Comparison of ENCODE assay signal across 40 mouse cellular contexts in the genomic region with DNA sequence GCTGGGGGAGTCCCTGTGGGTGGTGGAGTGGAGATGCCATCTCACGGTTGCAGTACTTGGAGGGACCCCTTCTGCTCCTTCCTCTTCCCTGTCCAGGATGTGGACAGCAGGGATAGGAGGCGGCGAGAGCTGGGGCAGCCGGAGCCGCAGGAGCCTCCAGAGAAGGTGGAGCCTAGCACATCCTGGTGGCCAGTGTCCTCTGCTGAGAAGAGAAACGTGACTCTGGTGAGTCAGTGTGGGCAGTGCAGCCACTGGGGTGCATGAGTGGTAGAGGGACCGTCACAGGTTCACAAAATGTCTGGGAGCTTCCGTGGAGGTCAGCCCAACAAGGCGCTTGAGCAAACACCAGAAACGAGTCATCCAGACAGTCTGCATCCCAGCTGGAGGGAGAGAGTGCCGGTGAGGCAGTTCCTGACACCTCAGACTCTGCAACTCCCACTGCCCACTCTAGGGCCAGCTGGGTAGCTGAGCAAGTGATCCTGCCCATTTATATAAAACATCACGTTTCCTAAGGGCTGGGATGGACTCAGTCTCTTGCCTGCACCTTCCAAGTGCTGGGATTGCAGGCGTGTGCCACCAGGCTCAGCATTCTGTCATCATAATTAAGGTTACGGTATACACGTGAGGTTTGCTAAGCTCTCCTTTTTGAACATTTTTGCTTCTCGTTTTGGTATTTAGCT. TPM values are rescaled to one million over a fixed set of nuclear protein-coding genes. Genes with fewer than 3 reads are reported as not detected.
DNase-seq lines count a peak whose midpoint lies in the region; ATAC-seq and TF ChIP-seq lines count a peak whose summit lies in the region.
"Had no signal": no experiment of that assay in that cellular context is flagged by ENCODE, and none has a peak within 500 bp of the region (broad histone marks: within the 10 kb centered on the region; RNA-seq: fewer than 3 reads in every experiment).

No protein-coding gene starts in this region.

- intact Hi-C loops in left cerebral cortex, adult 2 months (cut with DNase I) = no loop called here
- intact Hi-C loops in left cerebral cortex, postnatal 4 days (cut with DNase I) = no loop called here

- peak; percentile 72 for ATAC-seq in frontal cortex, adult (ENCODE audit: low TSS enrichment)
- ATAC-seq in midbrain, embryonic 15.5 days (replicated peaks) = no peak
- ATAC-seq: activated CD4-positive, CD25-positive, alpha-beta regulatory T cell, adult 4 months; forebrain, embryonic 13.5 days; hindbrain, embryonic 16.5 days; liver, embryonic 12.5 days had no signal

- no peak overlapping the region for H3K27ac ChIP-seq in left cerebral cortex, adult 2 months
- no peak overlapping the region for H3K27ac ChIP-seq in midbrain, embryonic 15.5 days
- H3K27ac ChIP-seq: embryonic facial prominence, embryonic 10.5 days; embryonic facial prominence, embryonic 15.5 days; forebrain, embryonic 13.5 days; gastrocnemius, adult 2 months; layer of hippocampus, adult 2 months; liver, embryonic 12.5 days; macrophage; neural tube, embryonic 12.5 days had no signal

- H3K4me2 ChIP-seq in myocyte (ENCODE audit: low read depth) = no peak overlapping the region
- no peak overlapping the region for H3K4me2 ChIP-seq in midbrain, embryonic 15.5 days
- H3K4me2 ChIP-seq: embryonic facial prominence, embryonic 15.5 days; forebrain, embryonic 13.5 days; liver, embryonic 12.5 days; neural tube, embryonic 12.5 days had no signal

- H3K4me1 ChIP-seq in midbrain, embryonic 15.5 days = no peaks in the 10 kb centered on the region
- H3K4me1 ChIP-seq: embryonic facial prominence, embryonic 10.5 days; embryonic facial prominence, embryonic 15.5 days; forebrain, embryonic 13.5 days; liver, embryonic 12.5 days; neural tube, embryonic 12.5 days had no signal

- peaks cover 85% of the 10 kb centered on the region for H3K36me3 ChIP-seq in myocyte (ENCODE audit: control insufficient read depth, insufficient read depth)
- H3K36me3 ChIP-seq in midbrain, embryonic 15.5 days (replicated peaks) = no peaks in the 10 kb centered on the region
- H3K36me3 ChIP-seq: embryonic facial prominence, embryonic 10.5 days; embryonic facial prominence, embryonic 15.5 days; liver, embryonic 12.5 days; neural tube, embryonic 12.5 days had no signal

- no peaks in the 10 kb centered on the region for H3K27me3 ChIP-seq in myocyte (ENCODE audit: control insufficient read depth, insufficient read depth, insufficient read length)
- no peaks in the 10 kb centered on the region for H3K27me3 ChIP-seq in midbrain, embryonic 15.5 days (replicated peaks)
- H3K27me3 ChIP-seq: embryonic facial prominence, embryonic 15.5 days; forebrain, embryonic 13.5 days; neural tube, embryonic 12.5 days had no signal

- H3K4me3 ChIP-seq in left cerebral cortex, adult 2 months = peak overlapping the region; percentile 9; the same call in 1 of the 2 replicates
- H3K4me3 ChIP-seq in myocyte = no peak overlapping the region
- H3K4me3 ChIP-seq in midbrain, embryonic 15.5 days = no peak overlapping the region
- H3K4me3 ChIP-seq: embryonic facial prominence, embryonic 10.5 days; embryonic facial prominence, embryonic 15.5 days; forebrain, embryonic 13.5 days; gastrocnemius, adult 2 months; layer of hippocampus, adult 2 months; liver, embryonic 12.5 days; neural tube, embryonic 12.5 days had no signal

- no peak overlapping the region for H3ac ChIP-seq in myocyte (ENCODE audit: control insufficient read depth, insufficient read length)

- no peak for DNase-seq in frontal cortex, adult 2 months (ENCODE audit: extremely low spot score in 1 of 2, low spot score in 1 of 2)
- no peak for DNase-seq in left cerebral cortex, adult 2 months (ENCODE audit: extremely low spot score in 1 of 2, low spot score in 2 of 2)
- no peak for DNase-seq in left cerebral cortex, postnatal 4 days
- peak; percentile 27 for DNase-seq in Muller cell, postnatal 12 days (ENCODE audit: inconsistent ontology term)
- no peak for DNase-seq in testis, postnatal 10 days (ENCODE audit: low spot score)
- DNase-seq: adrenal gland, adult 2 months; adrenal gland, postnatal 36 days; cerebellum, adult 8-10 months; cerebellum, postnatal 25 days; gastrocnemius, adult 2 months; gastrocnemius, postnatal 36 days; heart, postnatal 14 days; kidney, adult 8-10 months; kidney, postnatal 36 days; lung, adult 2 months; lung, postnatal 10 days; midbrain, embryonic 14.5 days; thymus, adult 18-20 months; thymus, postnatal 36 days had no signal

- H3K79me2 ChIP-seq in myocyte (ENCODE audit: control insufficient read depth, insufficient read depth) = no peaks in the 10 kb centered on the region

- H3K9me3 ChIP-seq in midbrain, embryonic 15.5 days = no peaks in the 10 kb centered on the region
- H3K9me3 ChIP-seq: embryonic facial prominence, embryonic 10.5 days; embryonic facial prominence, embryonic 15.5 days; forebrain, embryonic 13.5 days; neural tube, embryonic 12.5 days had no signal

- 76% methylated on average over 16 of the region's 16 CpGs for WGBS in midbrain, embryonic 15.5 days

- no peak overlapping the region for H3K9ac ChIP-seq in midbrain, embryonic 15.5 days
- H3K9ac ChIP-seq: embryonic facial prominence, embryonic 15.5 days; forebrain, embryonic 13.5 days; liver, embryonic 12.5 days; neural tube, embryonic 12.5 days had no signal

- TF ChIP-seq CTCF in left cerebral cortex, adult 2 months (IDR thresholded peaks at IDR 0.05) = no peak

- TF ChIP-seq POLR2A in myocyte (IDR thresholded peaks at IDR 0.05; ENCODE audit: insufficient read length, low read depth) = no peak

TF ChIP-seq in myocyte, 11 proteins besides CTCF, POLR2A, EP300 and RAD21:
- no peak for TF ChIP-seq SRF (IDR thresholded peaks at IDR 0.05; ENCODE audit: control insufficient read depth, insufficient read length, low read depth)
- peak; percentile 17 for TF ChIP-seq POLR2AphosphoS2 (IDR thresholded peaks at IDR 0.05; ENCODE audit: insufficient read length, low read depth)

RNA-seq across cellular contexts. Expression of a gene that starts 10.4 kb away (rescaled TPM):
- not detected in 2 replicates for polyA plus RNA-seq in frontal cortex, adult 2 months (2012; rRNA removed)
- total RNA-seq in left cerebral cortex, adult 2 months (2021) = not detected
- not detected for total RNA-seq in left cerebral cortex, postnatal 4 days (2021)
- 0.71 TPM for polyA plus RNA-seq in myocyte (2012; fragmentation: generic; extraction: Trizol)
- polyA plus RNA-seq in midbrain, embryonic 15.5 days (2015; fragmentation: Nextera tagmentation; extraction: Ambion mirVana) = not detected in 2 replicates
- total RNA-seq: gastrocnemius, adult 2 months; heart, adult 8-10 months; heart, postnatal 14 days; layer of hippocampus, adult 2 months; layer of hippocampus, postnatal 14 days; left cerebral cortex, adult 8-10 months; left cerebral cortex, postnatal 36 days; MEL had no signal
- polyA plus RNA-seq: activated CD4-positive, CD25-positive, alpha-beta regulatory T cell, adult 4 months; embryonic facial prominence, embryonic 10.5 days; forebrain, embryonic 13.5 days; heart, embryonic 14.5 days; hindbrain, embryonic 11.5 days; hindbrain, embryonic 16.5 days; liver, embryonic 12.5 days; macrophage; midbrain, embryonic 14.5 days; neural tube, embryonic 12.5 days had no signal

RNA-seq across cellular contexts. Expression of a gene that starts 16.7 kb away (rescaled TPM):
- polyA plus RNA-seq in frontal cortex, adult 2 months (2012; rRNA removed) = 23.4 and 26.8 TPM in 2 replicates
- 10 to 100 TPM; 13.2 to 16.3 TPM for total RNA-seq in left cerebral cortex, adult 2 months (2021)
- total RNA-seq in left cerebral cortex, postnatal 4 days (2021) = 1 to 10 TPM; 8.9 to 9.1 TPM
- 635 TPM for polyA plus RNA-seq in myocyte (2012; fragmentation: generic; extraction: Trizol)
- 5.1 and 5.5 TPM in 2 replicates for polyA plus RNA-seq in midbrain, embryonic 15.5 days (2015; fragmentation: Nextera tagmentation; extraction: Ambion mirVana)
- polyA plus RNA-seq: macrophage had no signal

RNA-seq across cellular contexts. Expression of a gene that starts 26.5 kb away (rescaled TPM):
- polyA plus RNA-seq in frontal cortex, adult 2 months (2012; rRNA removed) = 233 and 273 TPM in 2 replicates
- total RNA-seq in left cerebral cortex, adult 2 months (2021) = 10 to 100 TPM; 78.8 to 80.8 TPM
- total RNA-seq in left cerebral cortex, postnatal 4 days (2021) = 10 to 100 TPM; 90.7 to 91.9 TPM
- polyA plus RNA-seq in myocyte (2012; fragmentation: generic; extraction: Trizol) = 238 TPM
- polyA plus RNA-seq in midbrain, embryonic 15.5 days (2015; fragmentation: Nextera tagmentation; extraction: Ambion mirVana) = 259 and 262 TPM in 2 replicates

RNA-seq across cellular contexts. Expression of a gene that starts 27.7 kb away (rescaled TPM):
- polyA plus RNA-seq in frontal cortex, adult 2 months (2012; rRNA removed) = 12.3 and 15.7 TPM in 2 replicates
- 1 to 10 TPM; 6.5 to 7.4 TPM for total RNA-seq in left cerebral cortex, adult 2 months (2021)
- total RNA-seq in left cerebral cortex, postnatal 4 days (2021) = 1 to 10 TPM; 5.4 to 6.1 TPM
- 63.3 TPM for polyA plus RNA-seq in myocyte (2012; fragmentation: generic; extraction: Trizol)
- 12.9 and 15.4 TPM in 2 replicates for polyA plus RNA-seq in midbrain, embryonic 15.5 days (2015; fragmentation: Nextera tagmentation; extraction: Ambion mirVana)

RNA-seq across cellular contexts. Expression of a gene that starts 38.9 kb away (rescaled TPM):
- not detected in 2 replicates for polyA plus RNA-seq in frontal cortex, adult 2 months (2012; rRNA removed)
- total RNA-seq in left cerebral cortex, adult 2 months (2021) = not detected
- not detected for total RNA-seq in left cerebral cortex, postnatal 4 days (2021)
- not detected for polyA plus RNA-seq in myocyte (2012; fragmentation: generic; extraction: Trizol)
- polyA plus RNA-seq in midbrain, embryonic 15.5 days (2015; fragmentation: Nextera tagmentation; extraction: Ambion mirVana) = not detected in 2 replicates
- total RNA-seq: adrenal gland, adult 2 months; adrenal gland, postnatal 36 days; gastrocnemius, adult 2 months; gastrocnemius, postnatal 36 days; heart, adult 8-10 months; heart, postnatal 14 days; layer of hippocampus, adult 2 months; layer of hippocampus, postnatal 14 days; left cerebral cortex, adult 8-10 months; left cerebral cortex, postnatal 36 days; MEL had no signal
- polyA plus RNA-seq: activated CD4-positive, CD25-positive, alpha-beta regulatory T cell, adult 4 months; adrenal gland, adult 2 months; embryonic facial prominence, embryonic 10.5 days; embryonic facial prominence, embryonic 15.5 days; forebrain, embryonic 13.5 days; heart, embryonic 14.5 days; hindbrain, embryonic 11.5 days; hindbrain, embryonic 16.5 days; intestine, embryonic 14.5 days; limb, embryonic 14.5 days; liver, embryonic 12.5 days; lung, adult 2 months; macrophage; midbrain, embryonic 14.5 days; neural tube, embryonic 12.5 days had no signal

Comparison
In these comparisons a context has a peak if more than half of its experiments do, and no peak if none do; other contexts are left out.
1. RNA of a gene that starts 16.7 kb away (polyA plus RNA-seq): 635 TPM in myocyte (single experiment); 23.4 to 26.8 TPM in frontal cortex, adult 2 months and 5.1 to 5.5 TPM in midbrain, embryonic 15.5 days; every median in the first group is over 10 times any median in the second.